Mouse (Mus musculus) E14TG2a.4 (cell line): ENCODE measurements around the gene Tmod4.
A peak's percentile ranks its signal among the peaks of the same experiment; 100 is the strongest.

ENCODE experiments used
- H3K27me3 ChIP-seq: 2 replicates; pipeline ENCODE4 v1.6.1; 2014; ENCODE audit warnings: low read length, control low read depth; ENCODE audit not compliant: insufficient read depth
- H3K36me3 ChIP-seq: 2 replicates; pipeline ENCODE4 v1.6.1; 2014; ENCODE audit warnings: low read length, control low read depth; ENCODE audit not compliant: insufficient read depth
- H3K4me1 ChIP-seq: replicated peaks from 2 replicates; pipeline ENCODE4 v1.6.1; 2014; ENCODE audit warnings: low read depth, low read length, control low read depth
- H3K4me3 ChIP-seq: replicated peaks from 2 replicates; pipeline ENCODE4 v1.5.1; 2014; ENCODE audit warnings: mild to moderate bottlenecking, low read length
- H3K9me3 ChIP-seq: 2 replicates; pipeline ENCODE4 v1.6.1; 2014; ENCODE audit warnings: low read length, control low read depth
- CTCF ChIP-seq: conservative IDR thresholded peaks from 2 replicates; pipeline ENCODE4 v1.5.1; 2014; ENCODE audit warnings: low read length
- NANOG ChIP-seq: IDR thresholded peaks from 2 replicates; pipeline ENCODE4 v1.6.1; 2014; ENCODE audit warnings: borderline replicate concordance, low read length, mixed read lengths
- POU5F1 ChIP-seq: IDR thresholded peaks from 2 replicates; pipeline ENCODE4 v1.6.1; 2014; ENCODE audit warnings: low read length, borderline replicate concordance

Gene Tmod4

DNA sequence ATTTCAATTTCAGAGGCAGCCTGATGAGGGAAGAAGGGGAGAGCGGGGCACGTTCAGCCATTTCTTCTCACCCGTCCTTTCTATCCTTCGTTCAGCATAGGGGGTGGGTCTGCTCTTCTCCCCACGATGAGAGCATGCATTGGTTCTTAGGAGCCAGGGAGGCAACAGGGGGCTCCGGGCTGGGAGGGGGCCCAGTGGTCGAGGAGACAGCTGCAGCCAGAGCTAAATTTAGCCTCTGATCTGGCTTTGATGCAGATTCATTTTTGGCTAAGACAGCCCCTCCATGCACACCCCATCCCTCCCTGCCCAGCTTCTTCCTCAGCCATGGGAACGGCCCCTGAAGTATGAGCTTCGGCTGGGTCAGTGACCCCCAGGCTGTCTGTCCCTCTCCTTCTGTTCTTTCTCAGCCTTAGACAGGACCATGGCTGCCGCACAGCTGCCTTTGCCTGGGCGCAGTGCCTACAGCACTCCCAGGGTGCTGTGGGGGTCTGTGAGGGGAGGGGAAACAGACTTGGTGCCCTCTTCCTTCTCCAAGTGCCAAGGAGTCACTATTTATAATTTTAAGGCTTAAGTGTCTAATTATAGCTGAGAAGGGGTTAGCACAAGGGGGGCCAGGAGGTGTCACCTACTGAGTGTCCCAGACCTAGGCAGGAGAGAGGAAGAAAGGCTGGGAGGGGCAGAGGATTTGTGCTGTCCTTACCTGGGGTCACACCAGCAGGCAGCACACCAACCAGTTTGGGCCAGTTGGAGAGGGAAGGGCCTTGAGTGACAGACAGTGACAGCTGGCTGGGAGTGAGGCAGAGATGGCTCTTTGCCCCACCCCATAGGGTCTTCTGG is 39.4 kb downstream of the Tmod4 start:
- Histone ChIP-seq H3K4me1 (peaks cover 71% of the 10 kb centered on the region), H3K4me3 (peak overlapping the region; percentile 87), H3K27me3 (peaks cover 20% of the 10 kb centered on the region), H3K9me3 (no peaks in the 10 kb centered on the region), H3K36me3 (peaks cover 39% of the 10 kb centered on the region)
- TF ChIP-seq CTCF (no peak), NANOG (no peak), POU5F1 (no peak)

GRCm38 (mm10) chr3:95164256-95164550 is 39.9 kb downstream of the Tmod4 start:
- no peak for TF ChIP-seq CTCF
- no peak for TF ChIP-seq NANOG
- TF ChIP-seq POU5F1: no peak
- H3K9me3 ChIP-seq: no peaks in the 10 kb centered on the region
- H3K36me3 ChIP-seq: peaks cover 45% of the 10 kb centered on the region

GRCm38 (mm10) chr3:95164840-95165239 is 40.6 kb downstream of the Tmod4 start:
- H3K4me1 ChIP-seq: peaks cover 63% of the 10 kb centered on the region

More at GRCm38 (mm10) chr3:95164256-95164550, 39.9 kb downstream of the Tmod4 start:
- H3K4me1 ChIP-seq: peaks cover 69% of the 10 kb centered on the region
- H3K4me3 ChIP-seq: peak overlapping the region; percentile 87
- peaks cover 15% of the 10 kb centered on the region for H3K27me3 ChIP-seq

GRCm38 (mm10) chr3:95169996-95170395 is 45.7 kb downstream of the Tmod4 start:
- TF ChIP-seq POU5F1: no peak
- no peak for TF ChIP-seq NANOG
- no peak for TF ChIP-seq CTCF
- Histone ChIP-seq H3K9me3 (no peaks in the 10 kb centered on the region), H3K4me3 (no peak overlapping the region)

More at GRCm38 (mm10) chr3:95164840-95165239, 40.6 kb downstream of the Tmod4 start:
- Histone ChIP-seq H3K4me3 (no peak overlapping the region), H3K27me3 (peaks cover 9% of the 10 kb centered on the region), H3K36me3 (peaks cover 51% of the 10 kb centered on the region), H3K9me3 (no peaks in the 10 kb centered on the region)
- TF ChIP-seq POU5F1 (no peak), CTCF (no peak), NANOG (no peak)

GRCm38 (mm10) chr3:95171105-95171504 is 46.8 kb downstream of the Tmod4 start:
- Histone ChIP-seq H3K9me3 (no peaks in the 10 kb centered on the region), H3K27me3 (peaks cover 46% of the 10 kb centered on the region), H3K4me1 (peaks cover 40% of the 10 kb centered on the region), H3K4me3 (no peak overlapping the region), H3K36me3 (peaks cover 58% of the 10 kb centered on the region)
- no peak for TF ChIP-seq CTCF
- TF ChIP-seq POU5F1: no peak
- no peak for TF ChIP-seq NANOG

More at GRCm38 (mm10) chr3:95169996-95170395, 45.7 kb downstream of the Tmod4 start:
- Histone ChIP-seq H3K4me1 (peaks cover 34% of the 10 kb centered on the region), H3K36me3 (peaks cover 68% of the 10 kb centered on the region), H3K27me3 (peaks cover 44% of the 10 kb centered on the region)

DNA sequence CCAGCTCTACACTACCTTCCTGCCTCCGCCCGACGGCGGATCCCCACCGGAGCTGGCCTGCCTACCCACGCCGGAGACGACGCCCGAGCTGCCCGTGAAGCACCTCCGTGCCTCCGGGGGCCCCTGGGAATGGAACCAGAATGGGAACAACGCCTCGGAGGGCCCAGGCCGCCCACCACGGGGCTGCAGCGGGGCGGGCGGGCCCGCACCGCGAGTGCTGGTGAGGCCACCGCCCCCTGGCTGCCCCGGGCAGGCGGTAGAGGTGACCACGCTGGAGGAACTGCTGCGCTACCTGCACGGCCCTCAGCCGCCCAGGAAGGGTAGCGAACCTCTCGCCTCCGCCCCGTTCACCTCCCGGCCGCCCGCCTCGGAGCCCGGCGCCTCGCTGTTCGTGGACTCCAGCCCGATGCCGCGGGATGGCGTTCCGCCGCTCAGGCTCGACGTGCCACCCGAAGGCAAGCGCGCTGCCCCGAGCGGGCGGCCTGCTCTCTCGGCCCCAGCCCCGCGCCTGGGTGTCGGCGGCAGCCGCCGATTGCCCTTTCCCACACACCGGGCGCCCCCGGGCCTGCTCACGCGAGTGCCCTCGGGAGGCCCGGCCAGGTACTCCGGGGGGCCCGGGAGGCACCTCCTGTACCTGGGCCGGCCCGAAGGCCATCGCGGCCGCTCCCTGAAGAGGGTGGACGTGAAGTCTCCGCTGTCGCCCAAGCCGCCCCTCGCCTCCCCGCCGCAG is 48.4 kb downstream of the Tmod4 start:
- Histone ChIP-seq H3K27me3 (peaks cover 46% of the 10 kb centered on the region), H3K9me3 (no peaks in the 10 kb centered on the region), H3K36me3 (peaks cover 44% of the 10 kb centered on the region), H3K4me3 (peak overlapping the region; percentile 75), H3K4me1 (peaks cover 43% of the 10 kb centered on the region)
- TF ChIP-seq NANOG (no peak), CTCF (no peak), POU5F1 (no peak)

GRCm38 (mm10) chr3:95173256-95173949 is 49.1 kb downstream of the Tmod4 start:
- peaks cover 38% of the 10 kb centered on the region for H3K36me3 ChIP-seq
- H3K9me3 ChIP-seq: no peaks in the 10 kb centered on the region
- H3K4me3 ChIP-seq: peak overlapping the region; percentile 75
- H3K4me1 ChIP-seq: peaks cover 44% of the 10 kb centered on the region
- peaks cover 46% of the 10 kb centered on the region for H3K27me3 ChIP-seq
- TF ChIP-seq NANOG (no peak), POU5F1 (no peak), CTCF (no peak)

- TF ChIP-seq NANOG: no peak
- no peak for TF ChIP-seq POU5F1
- peak; percentile 94 for TF ChIP-seq CTCF
Measured at GRCm38 (mm10) chr3:95174011-95174592, 49.8 kb downstream of the Tmod4 start.

More at GRCm38 (mm10) chr3:95174011-95174592, 49.8 kb downstream of the Tmod4 start:
- peaks cover 46% of the 10 kb centered on the region for H3K27me3 ChIP-seq
- H3K4me1 ChIP-seq: peaks cover 44% of the 10 kb centered on the region
- H3K36me3 ChIP-seq: peaks cover 31% of the 10 kb centered on the region
- peak overlapping the region; percentile 75 for H3K4me3 ChIP-seq
- H3K9me3 ChIP-seq: no peaks in the 10 kb centered on the region
